Comparison of ENCODE assay signal across 8 mouse cellular contexts in the genomic region with DNA sequence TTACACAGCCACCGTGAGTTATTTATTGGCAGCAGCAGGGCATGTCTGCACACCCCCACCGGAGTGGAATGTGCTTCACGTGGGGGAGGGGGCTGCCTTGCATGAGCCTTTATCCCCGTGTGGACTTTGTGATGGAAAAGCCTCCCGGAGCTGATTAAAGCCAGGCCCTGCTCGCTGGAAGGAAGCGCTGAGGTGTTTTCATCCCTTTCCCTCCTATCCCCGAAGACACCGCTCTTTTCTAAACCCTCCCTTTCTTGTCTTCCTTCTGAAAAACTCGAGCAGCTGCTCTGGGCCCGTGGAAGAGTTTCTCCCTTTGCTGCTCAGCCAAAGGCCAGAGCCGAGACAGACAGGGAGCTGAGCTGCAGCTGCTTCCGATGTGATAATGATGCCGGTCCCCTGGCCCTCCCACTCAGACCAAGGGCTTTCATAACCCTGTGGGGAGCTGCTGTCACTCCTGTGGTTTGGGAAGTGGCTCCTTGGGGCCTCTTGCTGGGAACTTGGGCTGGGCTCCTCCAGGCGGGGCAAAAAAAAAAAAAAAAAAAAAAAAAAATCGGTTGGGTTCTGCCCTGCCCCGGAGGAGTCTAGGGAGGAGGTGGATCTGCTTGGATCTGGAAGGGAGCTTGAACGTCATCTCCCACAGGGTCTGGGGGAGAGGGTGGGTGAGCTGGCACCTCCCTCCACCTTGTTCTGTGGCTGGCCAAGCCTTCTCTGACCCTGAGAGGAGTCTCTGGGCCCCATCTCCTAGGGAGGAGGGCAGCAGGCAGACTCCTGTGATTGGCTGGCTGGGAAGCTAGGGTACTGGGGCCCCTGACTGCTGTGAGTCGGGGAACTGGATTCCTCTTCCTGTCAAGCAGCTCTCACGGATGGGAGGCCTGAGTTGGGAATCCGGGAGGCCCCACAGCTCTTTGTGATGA. TPM values are rescaled to one million over a fixed set of nuclear protein-coding genes. Genes with fewer than 3 reads are reported as not detected.
DNase-seq lines count a peak whose midpoint lies in the region; ATAC-seq and TF ChIP-seq lines count a peak whose summit lies in the region.

No protein-coding gene starts in this region.

- TF ChIP-seq CTCF in bone marrow, adult 2 months (IDR thresholded peaks at IDR 0.05; ENCODE audit: control insufficient read depth, insufficient read depth, low read length), result no peak

- peaks cover 23% of the 10 kb centered on the region for H3K79me2 ChIP-seq in myocyte (ENCODE audit: control insufficient read depth, insufficient read depth)

- peak; percentile 88 for DNase-seq in ES-CJ7 (ENCODE audit: low read depth, low spot score)
- peak; percentile 90 for DNase-seq in liver, embryonic 13.5 days
- DNase-seq in thymus, postnatal 14 days, result peak; percentile 85
- no peak for DNase-seq in cerebellum, adult 11-12 months

- H3K4me3 ChIP-seq in bone marrow, adult 2 months (replicated peaks; ENCODE audit: control insufficient read depth, low read depth, low read length), result peak overlapping the region; percentile 99
- peak overlapping the region; percentile 83 for H3K4me3 ChIP-seq in forebrain, embryonic 16.5 days (replicated peaks; ENCODE audit: low read length)
- H3K4me3 ChIP-seq in hindbrain, embryonic 15.5 days, result peak overlapping the region; percentile 74
- peak overlapping the region; percentile 72 for H3K4me3 ChIP-seq in liver, embryonic 13.5 days (replicated peaks)
- H3K4me3 ChIP-seq in myocyte, result peak overlapping the region; percentile 100

- no peak for ATAC-seq in forebrain, embryonic 16.5 days
- ATAC-seq in hindbrain, embryonic 15.5 days (ENCODE audit: low FRiP score, low read depth), result peak; percentile 24
- ATAC-seq in liver, embryonic 13.5 days (ENCODE audit: low read depth), result peak; percentile 78

- H3ac ChIP-seq in myocyte (ENCODE audit: control insufficient read depth, insufficient read length), result peak overlapping the region; percentile 97

- peaks cover 4% of the 10 kb centered on the region; the same call in 1 of the 2 replicates for H3K36me3 ChIP-seq in forebrain, embryonic 16.5 days (ENCODE audit: control insufficient read depth, insufficient read depth)
- peaks cover 11% of the 10 kb centered on the region for H3K36me3 ChIP-seq in hindbrain, embryonic 15.5 days
- H3K36me3 ChIP-seq in liver, embryonic 13.5 days, result peaks cover 52% of the 10 kb centered on the region
- peaks cover 19% of the 10 kb centered on the region for H3K36me3 ChIP-seq in myocyte (ENCODE audit: control insufficient read depth, insufficient read depth)

- no peaks in the 10 kb centered on the region for H3K9me3 ChIP-seq in forebrain, embryonic 16.5 days (ENCODE audit: control insufficient read depth, low read length)
- no peaks in the 10 kb centered on the region for H3K9me3 ChIP-seq in hindbrain, embryonic 15.5 days
- no peaks in the 10 kb centered on the region for H3K9me3 ChIP-seq in liver, embryonic 13.5 days (replicated peaks)

- 1% methylated on average over 21 of the region's 21 CpGs for WGBS in bone marrow, adult 2 months
- WGBS in forebrain, embryonic 16.5 days, result 2% methylated on average over 20 of the region's 21 CpGs
- WGBS in hindbrain, embryonic 15.5 days, result 1% methylated on average over 21 of the region's 21 CpGs
- under 1% methylated on average over 21 of the region's 21 CpGs for WGBS in liver, embryonic 13.5 days (ENCODE audit: insufficient replicate concordance)

- no peaks in the 10 kb centered on the region for H3K27me3 ChIP-seq in forebrain, embryonic 16.5 days (replicated peaks; ENCODE audit: control insufficient read depth, insufficient read depth, low read length)
- no peaks in the 10 kb centered on the region for H3K27me3 ChIP-seq in hindbrain, embryonic 15.5 days
- H3K27me3 ChIP-seq in liver, embryonic 13.5 days, result no peaks in the 10 kb centered on the region
- no peaks in the 10 kb centered on the region for H3K27me3 ChIP-seq in myocyte (ENCODE audit: control insufficient read depth, insufficient read depth, insufficient read length)

- peak; percentile 64; the same call in 1 of the 2 replicates for TF ChIP-seq POLR2A in bone marrow, adult 2 months (IDR thresholded peaks at IDR 0.05; ENCODE audit: borderline replicate concordance, control insufficient read depth, low read depth, low read length)
- TF ChIP-seq POLR2A in myocyte (IDR thresholded peaks at IDR 0.05; ENCODE audit: insufficient read length, low read depth), result peak; percentile 52

- peak overlapping the region; percentile 99 for H3K4me2 ChIP-seq in forebrain, embryonic 16.5 days (ENCODE audit: low read length)
- peak overlapping the region; percentile 97 for H3K4me2 ChIP-seq in hindbrain, embryonic 15.5 days
- peak overlapping the region; percentile 97 for H3K4me2 ChIP-seq in liver, embryonic 13.5 days
- H3K4me2 ChIP-seq in myocyte (ENCODE audit: low read depth), result peak overlapping the region; percentile 81

- H3K27ac ChIP-seq in bone marrow, adult 2 months (ENCODE audit: control insufficient read depth, insufficient read depth, low read depth, low read length, poor library complexity), result peak overlapping the region; percentile 90
- peak overlapping the region; percentile 60 for H3K27ac ChIP-seq in forebrain, embryonic 16.5 days (ENCODE audit: low read length)
- peak overlapping the region; percentile 78 for H3K27ac ChIP-seq in hindbrain, embryonic 15.5 days (replicated peaks)
- peak overlapping the region; percentile 100 for H3K27ac ChIP-seq in liver, embryonic 13.5 days

- H3K9ac ChIP-seq in forebrain, embryonic 16.5 days (replicated peaks; ENCODE audit: low read depth, low read length), result peak overlapping the region; percentile 74
- peak overlapping the region; percentile 60 for H3K9ac ChIP-seq in hindbrain, embryonic 15.5 days
- peak overlapping the region; percentile 89 for H3K9ac ChIP-seq in liver, embryonic 13.5 days

- H3K4me1 ChIP-seq in bone marrow, adult 2 months (ENCODE audit: control insufficient read depth, insufficient read depth, low read length), result peaks cover 14% of the 10 kb centered on the region
- peaks cover 36% of the 10 kb centered on the region for H3K4me1 ChIP-seq in forebrain, embryonic 16.5 days (replicated peaks; ENCODE audit: control insufficient read depth, insufficient read depth, low read length)
- peaks cover 46% of the 10 kb centered on the region for H3K4me1 ChIP-seq in hindbrain, embryonic 15.5 days (replicated peaks)
- peaks cover 83% of the 10 kb centered on the region for H3K4me1 ChIP-seq in liver, embryonic 13.5 days (replicated peaks)

TF ChIP-seq in myocyte, 11 proteins besides CTCF, POLR2A, EP300 and RAD21:
- TF ChIP-seq TCF3 (IDR thresholded peaks at IDR 0.05; ENCODE audit: insufficient read length, low read depth) (peak; percentile 62), SRF (IDR thresholded peaks at IDR 0.05; ENCODE audit: control insufficient read depth, insufficient read length, low read depth) (no peak), MYOD1 (IDR thresholded peaks at IDR 0.05; ENCODE audit: control insufficient read depth in 1 of 3, insufficient read length in 2 of 3, low read depth in 2 of 3) (peak; percentile 85 to 93 (median 90)), MAX (IDR thresholded peaks at IDR 0.05; ENCODE audit: low read depth) (no peak), TCF12 (IDR thresholded peaks at IDR 0.05; ENCODE audit: insufficient read depth, poor library complexity, severe bottlenecking) (peak; percentile 24), MYOG (IDR thresholded peaks at IDR 0.05; ENCODE audit: control insufficient read depth in 1 of 3, insufficient read depth in 1 of 3, insufficient read length in 2 of 3, low read depth in 2 of 3) (peak; percentile 52 to 91 (median 69)), USF1 (IDR thresholded peaks at IDR 0.05; ENCODE audit: low read depth) (no peak), POLR2AphosphoS2 (IDR thresholded peaks at IDR 0.05; ENCODE audit: insufficient read length, low read depth) (peak; percentile 73), CEBPB (IDR thresholded peaks at IDR 0.05; ENCODE audit: insufficient read depth, poor library complexity, severe bottlenecking) (peak; percentile 69; the same call in 1 of the 2 replicates)

RNA-seq across cellular contexts. Expression of gene Bysl, which starts 15.8 kb away (rescaled TPM):
- polyA plus RNA-seq in bone marrow, adult 2 months (2011; ENCODE audit: insufficient read depth, insufficient read length, low replicate concordance, missing spikeins), result 5.8 and 9.5 TPM in 2 replicates
- polyA plus RNA-seq in forebrain, embryonic 16.5 days (2015; fragmentation: Nextera tagmentation; extraction: Ambion mirVana), result 32.9 and 36.1 TPM in 2 replicates
- 33.9 and 37.5 TPM in 2 replicates for polyA plus RNA-seq in hindbrain, embryonic 15.5 days (2015; fragmentation: Nextera tagmentation; extraction: Ambion mirVana)
- 28.0 and 28.4 TPM in 2 replicates for polyA plus RNA-seq in liver, embryonic 13.5 days (2015; fragmentation: Nextera tagmentation; extraction: Ambion mirVana)
- polyA plus RNA-seq in myocyte (2012; fragmentation: generic; extraction: Trizol), result 41.0 TPM

RNA-seq across cellular contexts. Expression of gene Med20, which starts 15.9 kb away (rescaled TPM):
- polyA plus RNA-seq in bone marrow, adult 2 months (2011; ENCODE audit: insufficient read depth, insufficient read length, low replicate concordance, missing spikeins), result 18.0 and 21.2 TPM in 2 replicates
- 51.6 and 51.8 TPM in 2 replicates for polyA plus RNA-seq in forebrain, embryonic 16.5 days (2015; fragmentation: Nextera tagmentation; extraction: Ambion mirVana)
- polyA plus RNA-seq in hindbrain, embryonic 15.5 days (2015; fragmentation: Nextera tagmentation; extraction: Ambion mirVana), result 41.2 and 43.9 TPM in 2 replicates
- 26.0 and 26.1 TPM in 2 replicates for polyA plus RNA-seq in liver, embryonic 13.5 days (2015; fragmentation: Nextera tagmentation; extraction: Ambion mirVana)
- polyA plus RNA-seq in myocyte (2012; fragmentation: generic; extraction: Trizol), result 33.4 TPM

RNA-seq across cellular contexts. Expression of gene Gm20517, which starts 15.9 kb away (rescaled TPM):
- 3.0 and 5.1 TPM in 2 replicates for polyA plus RNA-seq in bone marrow, adult 2 months (2011; ENCODE audit: insufficient read depth, insufficient read length, low replicate concordance, missing spikeins)
- polyA plus RNA-seq in forebrain, embryonic 16.5 days (2015; fragmentation: Nextera tagmentation; extraction: Ambion mirVana), result 2.3 and 2.9 TPM in 2 replicates
- 2.0 and 2.5 TPM in 2 replicates for polyA plus RNA-seq in hindbrain, embryonic 15.5 days (2015; fragmentation: Nextera tagmentation; extraction: Ambion mirVana)
- 1.8 TPM in 2 replicates for polyA plus RNA-seq in liver, embryonic 13.5 days (2015; fragmentation: Nextera tagmentation; extraction: Ambion mirVana)
- polyA plus RNA-seq in myocyte (2012; fragmentation: generic; extraction: Trizol), result 1.5 TPM

RNA-seq across cellular contexts. Expression of gene Usp49, which starts 35.0 kb away (rescaled TPM):
- 9.3 and 10.3 TPM in 2 replicates for polyA plus RNA-seq in bone marrow, adult 2 months (2011; ENCODE audit: insufficient read depth, insufficient read length, low replicate concordance, missing spikeins)
- polyA plus RNA-seq in forebrain, embryonic 16.5 days (2015; fragmentation: Nextera tagmentation; extraction: Ambion mirVana), result 8.6 and 9.1 TPM in 2 replicates
- polyA plus RNA-seq in hindbrain, embryonic 15.5 days (2015; fragmentation: Nextera tagmentation; extraction: Ambion mirVana), result 6.3 and 8.2 TPM in 2 replicates
- 3.3 and 4.1 TPM in 2 replicates for polyA plus RNA-seq in liver, embryonic 13.5 days (2015; fragmentation: Nextera tagmentation; extraction: Ambion mirVana)
- polyA plus RNA-seq in myocyte (2012; fragmentation: generic; extraction: Trizol), result 2.5 TPM
